Mouse (Mus musculus): ENCODE data around the gene H2afb2. TPM values are rescaled to one million over a fixed set of nuclear protein-coding genes. Genes with fewer than 3 reads are reported as not detected.

H2afb2 gene
- not detected in 2 replicates for polyA plus RNA-seq (2012; ENCODE audit: insufficient read depth, insufficient read length, missing spikeins)

DNA sequence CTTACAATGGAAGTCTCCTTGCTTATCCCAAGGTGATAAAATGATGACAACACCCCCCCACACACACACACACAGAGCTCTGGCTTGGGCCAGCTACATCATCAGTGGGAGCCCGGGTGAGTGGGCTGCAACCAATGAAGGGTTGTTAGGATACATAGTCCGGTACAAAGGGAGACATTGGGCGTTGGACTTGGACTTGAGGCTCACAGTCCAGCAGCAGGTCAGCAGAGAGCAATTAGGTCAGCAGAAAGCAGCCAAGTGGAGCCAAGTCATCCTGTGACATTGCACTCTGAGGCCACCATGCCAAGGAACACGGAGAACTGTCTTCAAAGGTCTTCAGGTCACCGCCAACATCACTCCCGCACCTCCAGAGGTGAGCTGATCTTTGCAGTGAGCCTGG is at the start of gene H2afb2:
H2afb2 (plus strand) TSS at position 301 of the 400 bp plus-strand sequence.
- no peak within 1 kb of the TSS for H3K27ac ChIP-seq (replicated peaks; ENCODE audit: low read depth, low read length)
- H3K4me3 ChIP-seq (ENCODE audit: insufficient read depth, low read depth, low read length): no peak within 1 kb of the TSS
- no peaks in the 10 kb centered on the region for H3K4me1 ChIP-seq (ENCODE audit: control insufficient read depth, insufficient read depth, insufficient read length, low read length)

Other genes starting within 250 kb of the H2afb2 start
- gene Cpxcr1, start 232.2 kb upstream of the H2afb2 start, polyA plus RNA-seq (2012; ENCODE audit: insufficient read depth, insufficient read length, missing spikeins): not detected in 2 replicates